Mouse (Mus musculus) forebrain, embryonic 12.5 days (tissue): ENCODE data around the gene Cdh4. TPM values are rescaled to one million over a fixed set of nuclear protein-coding genes. Genes with fewer than 3 reads are reported as not detected.

ENCODE experiments used
- ATAC-seq: fragments of 200-750 bp; cut with Nextera tagmentation; 2 replicates; pipeline ENCODE4 v1.8.0; 2017; ENCODE audit warnings: moderate TSS enrichment; ENCODE audit not compliant: low FRiP score
- H3K27ac ChIP-seq: fragments of 300-500 bp; sonication (generic); 2 replicates; pipeline ENCODE4 v1.5.1; 2016; ENCODE audit warnings: mild to moderate bottlenecking
- H3K27me3 ChIP-seq: fragments of 300-500 bp; sonication (generic); 2 replicates; pipeline ENCODE4 v1.6.1; 2016; ENCODE audit warnings: mild to moderate bottlenecking
- H3K36me3 ChIP-seq: fragments of 300-500 bp; sonication (generic); replicated peaks from 2 replicates; pipeline ENCODE4 v1.6.1; 2016; ENCODE audit warnings: mild to moderate bottlenecking
- H3K4me1 ChIP-seq: fragments of 300-500 bp; sonication (generic); 2 replicates; pipeline ENCODE4 v1.6.1; 2016
- H3K4me2 ChIP-seq: fragments of 300-500 bp; sonication (generic); 2 replicates; pipeline ENCODE4 v1.6.1; 2016; ENCODE audit warnings: mild to moderate bottlenecking, moderate library complexity
- H3K4me3 ChIP-seq: fragments of 300-500 bp; sonication (generic); replicated peaks from 2 replicates; pipeline ENCODE4 v1.5.1; 2016; ENCODE audit warnings: mild to moderate bottlenecking
- H3K9ac ChIP-seq: fragments of 300-500 bp; sonication (generic); 2 replicates; pipeline ENCODE4 v1.6.1; 2016; ENCODE audit warnings: mild to moderate bottlenecking
- H3K9me3 ChIP-seq: fragments of 300-500 bp; sonication (generic); 2 replicates; pipeline ENCODE4 v1.6.1; 2016
- WGBS: fragments of 180-500 bp; shearing (Covaris S2); methylation state at CpG from one replicate; pipeline ENCODE4 v1.1.7; 2016; 5-methylcytosine and 5-hydroxymethylcytosine counted together
- polyA plus RNA-seq: library from polyadenylated mRNA; unstranded; fragments of >200 nt; fragmentation: Nextera tagmentation; extraction: Ambion mirVana; gene quantifications from 2 replicates; pipeline ENCODE4 v1.2.1, GENCODE M21; 2016

Gene Cdh4
- polyA plus RNA-seq, 1 experiment from 2014 or later: 30.7 TPM

DNA sequence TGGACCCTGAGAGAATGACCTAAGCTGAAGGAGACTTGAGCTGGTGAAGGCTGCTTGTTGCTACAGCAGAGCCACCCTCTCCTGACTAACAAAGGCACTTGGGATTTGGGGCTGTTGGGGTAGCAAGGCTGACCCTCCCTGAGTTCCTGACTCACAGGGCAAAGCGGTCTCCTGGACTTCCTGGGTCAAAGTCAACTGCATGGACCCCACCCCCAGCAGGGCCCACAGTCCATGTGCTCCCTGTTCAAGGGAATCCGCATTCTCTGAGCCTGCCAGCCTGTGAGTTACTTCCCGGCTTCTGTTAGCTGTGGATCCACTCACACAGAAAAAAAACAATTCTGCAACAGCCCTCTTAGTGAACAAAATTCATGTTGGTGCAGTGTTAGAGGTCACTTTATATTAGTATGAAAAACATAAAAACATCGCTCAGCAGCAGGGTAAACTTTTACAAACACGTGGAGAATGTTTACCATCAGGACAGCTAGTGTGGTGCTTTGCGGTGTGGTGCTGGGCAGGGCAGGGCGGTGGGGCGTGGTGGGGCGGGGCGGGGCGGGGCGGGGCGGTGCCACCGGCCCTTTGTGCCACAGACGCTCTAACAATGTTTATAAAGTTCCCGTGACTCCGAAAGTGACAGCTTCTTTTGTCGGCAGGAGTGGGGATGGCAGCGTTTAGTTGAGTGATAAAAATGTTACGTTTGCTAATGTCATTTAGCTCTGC, 219.9 kb downstream of the Cdh4 start:
- WGBS: 6% methylated on average over 20 of the region's 20 CpGs

DNA sequence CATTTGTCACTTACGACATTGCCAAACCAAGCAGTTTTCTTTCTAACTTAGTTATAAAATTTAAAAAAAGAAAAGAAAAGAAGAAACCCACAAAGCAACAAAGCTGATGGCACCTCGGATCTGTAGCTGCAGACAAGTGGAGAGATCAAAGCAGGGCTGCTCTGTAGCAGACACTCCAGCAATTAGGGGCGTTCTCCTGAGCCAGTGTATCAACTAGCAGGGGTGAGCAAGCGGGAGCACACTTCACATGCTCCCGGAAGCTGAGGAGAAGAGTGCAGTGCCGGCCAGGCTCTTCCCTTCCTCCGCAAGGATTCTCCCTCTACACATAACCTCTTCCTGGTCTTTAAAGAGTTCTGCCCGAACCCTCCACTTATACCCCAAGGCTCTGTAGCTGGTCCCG, 220.5 kb downstream of the Cdh4 start:
- Histone ChIP-seq H3K27me3 (peaks cover 19% of the 10 kb centered on the region), H3K36me3 (no peaks in the 10 kb centered on the region), H3K27ac (no peak overlapping the region), H3K4me2 (peak overlapping the region; percentile 46), H3K4me3 (no peak overlapping the region), H3K9ac (no peak overlapping the region), H3K9me3 (no peaks in the 10 kb centered on the region), H3K4me1 (peaks cover 40% of the 10 kb centered on the region)
- WGBS: 14% methylated on average over 9 of the region's 9 CpGs
- ATAC-seq: 0 out of 2 replicates have a peak, but pooled peaks have one; percentile 57

More for the DNA sequence above, 219.9 kb downstream of the Cdh4 start:
- peaks cover 19% of the 10 kb centered on the region for H3K27me3 ChIP-seq
- H3K4me1 ChIP-seq: peaks cover 40% of the 10 kb centered on the region
- peak overlapping the region; percentile 46 for H3K4me2 ChIP-seq
- H3K9ac ChIP-seq: no peak overlapping the region
- 0 out of 2 replicates have a peak overlapping the region, but pooled peaks have one; percentile 15 for H3K4me3 ChIP-seq
- H3K27ac ChIP-seq: no peak overlapping the region
- ATAC-seq: no peak; the same call in 1 of the 2 replicates
- H3K9me3 ChIP-seq: no peaks in the 10 kb centered on the region
- no peaks in the 10 kb centered on the region for H3K36me3 ChIP-seq

DNA sequence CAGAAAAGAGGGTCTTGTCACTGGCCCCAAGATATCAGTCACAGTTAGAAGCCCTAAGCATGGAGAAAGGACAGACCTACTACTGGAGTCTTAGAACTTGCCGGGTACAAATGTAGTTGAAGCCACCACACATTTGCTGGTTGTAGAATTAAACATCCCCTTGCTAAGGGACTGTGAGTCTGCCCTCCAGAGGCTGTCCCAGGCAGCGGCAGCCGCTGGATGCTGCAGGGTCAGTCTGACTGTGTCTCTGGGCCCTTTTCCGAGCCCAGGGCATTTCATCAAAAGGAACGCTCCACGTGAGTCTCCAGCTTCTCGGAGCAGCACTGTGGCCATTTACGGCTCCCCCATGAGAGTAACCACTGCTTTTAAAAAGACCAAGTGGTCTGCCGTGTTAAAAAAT, 221.4 kb downstream of the Cdh4 start:
- no peak for ATAC-seq
- WGBS: 35% methylated on average over 9 of the region's 9 CpGs
- H3K27me3 ChIP-seq: peaks cover 19% of the 10 kb centered on the region
- H3K36me3 ChIP-seq: no peaks in the 10 kb centered on the region
- H3K4me2 ChIP-seq: no peak overlapping the region
- no peak overlapping the region for H3K4me3 ChIP-seq
- no peak overlapping the region for H3K27ac ChIP-seq
- peaks cover 43% of the 10 kb centered on the region for H3K4me1 ChIP-seq
- no peak overlapping the region for H3K9ac ChIP-seq
- no peaks in the 10 kb centered on the region for H3K9me3 ChIP-seq

GRCm38 (mm10) chr2:179664171-179664608, 222.0 kb downstream of the Cdh4 start:
- Histone ChIP-seq H3K36me3 (no peaks in the 10 kb centered on the region), H3K4me3 (no peak overlapping the region), H3K27ac (no peak overlapping the region), H3K4me2 (no peak overlapping the region), H3K9me3 (no peaks in the 10 kb centered on the region), H3K4me1 (peaks cover 49% of the 10 kb centered on the region), H3K27me3 (peaks cover 19% of the 10 kb centered on the region), H3K9ac (no peak overlapping the region)
- 82% methylated on average over 13 of the region's 13 CpGs for WGBS
- ATAC-seq: no peak

- Histone ChIP-seq H3K4me3 (no peak overlapping the region), H3K27me3 (peaks cover 5% of the 10 kb centered on the region; the same call in 1 of the 2 replicates), H3K4me2 (no peak overlapping the region), H3K27ac (0 out of 2 replicates have a peak overlapping the region, but pooled peaks have one; percentile 13), H3K36me3 (no peaks in the 10 kb centered on the region), H3K9ac (no peak overlapping the region), H3K9me3 (no peaks in the 10 kb centered on the region), H3K4me1 (peaks cover 28% of the 10 kb centered on the region)
- 26% methylated on average over 10 of the region's 10 CpGs for WGBS
- no peak for ATAC-seq
Observed at GRCm38 (mm10) chr2:179670689-179671088, 228.5 kb downstream of the Cdh4 start.

- Histone ChIP-seq H3K36me3 (no peaks in the 10 kb centered on the region), H3K27me3 (no peaks in the 10 kb centered on the region), H3K9me3 (no peaks in the 10 kb centered on the region), H3K9ac (no peak overlapping the region), H3K4me1 (no peaks in the 10 kb centered on the region), H3K27ac (no peak overlapping the region), H3K4me3 (no peak overlapping the region), H3K4me2 (no peak overlapping the region)
- WGBS: 80% methylated on average over 5 of the region's 5 CpGs
- no peak for ATAC-seq
Observed at GRCm38 (mm10) chr2:179679866-179680265, 237.6 kb downstream of the Cdh4 start.

DNA sequence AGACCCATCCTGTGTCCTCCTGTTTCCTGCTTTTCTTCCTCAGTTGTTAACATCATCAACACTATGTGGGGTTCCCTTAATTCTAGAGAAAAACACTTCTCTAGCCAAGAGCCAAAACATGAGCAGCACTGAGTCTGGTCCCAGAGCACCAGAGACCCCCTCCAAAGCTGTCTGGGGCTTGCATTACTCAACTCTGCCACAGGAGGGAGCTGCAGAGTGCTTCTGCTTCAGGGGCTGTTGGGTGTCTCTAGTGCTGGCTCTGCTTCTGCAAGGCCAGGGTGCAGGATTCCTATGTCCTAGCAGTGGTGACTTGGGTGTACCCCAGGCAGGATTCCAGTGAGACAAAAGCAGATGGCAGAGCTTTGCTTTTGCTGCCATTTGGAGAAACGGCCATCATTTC, 239.2 kb downstream of the Cdh4 start:
- no peak for ATAC-seq
- Histone ChIP-seq H3K4me1 (no peaks in the 10 kb centered on the region), H3K36me3 (no peaks in the 10 kb centered on the region), H3K4me3 (no peak overlapping the region), H3K9me3 (no peaks in the 10 kb centered on the region), H3K27me3 (no peaks in the 10 kb centered on the region), H3K27ac (no peak overlapping the region), H3K9ac (no peak overlapping the region), H3K4me2 (no peak overlapping the region)
- 90% methylated on average over 1 of the region's 1 CpGs for WGBS

DNA sequence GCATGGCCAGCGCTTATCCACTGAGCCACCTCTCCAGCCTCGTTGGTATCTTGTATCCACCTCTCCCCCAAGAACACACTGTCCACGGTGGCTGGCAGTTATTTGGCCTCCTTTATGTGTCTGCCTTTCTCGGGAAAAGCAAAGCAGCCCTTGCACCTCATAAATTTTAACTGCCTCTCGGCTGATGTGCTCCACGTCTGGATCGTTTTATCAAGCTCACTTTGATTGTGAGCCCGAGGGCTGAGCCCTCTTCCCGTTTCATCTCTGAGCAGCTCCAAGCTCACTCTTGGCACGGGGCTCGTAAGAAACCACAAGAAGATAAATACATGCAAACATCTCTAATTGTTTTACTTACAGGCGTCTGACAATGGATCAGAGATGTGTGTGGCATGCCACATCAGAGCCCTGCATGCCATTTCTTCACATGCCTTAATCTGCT, 245.0 kb downstream of the Cdh4 start:
- 55% methylated on average over 12 of the region's 12 CpGs for WGBS
- H3K4me2 ChIP-seq: no peak overlapping the region
- no peak overlapping the region for H3K9ac ChIP-seq
- H3K27ac ChIP-seq: no peak overlapping the region
- no peak overlapping the region for H3K4me3 ChIP-seq
- no peaks in the 10 kb centered on the region for H3K36me3 ChIP-seq
- no peak for ATAC-seq
- H3K4me1 ChIP-seq: peaks cover 24% of the 10 kb centered on the region
- no peaks in the 10 kb centered on the region for H3K27me3 ChIP-seq
- H3K9me3 ChIP-seq: no peaks in the 10 kb centered on the region

GRCm38 (mm10) chr2:179688976-179689375, 246.7 kb downstream of the Cdh4 start:
- H3K9me3 ChIP-seq: no peaks in the 10 kb centered on the region
- peaks cover 24% of the 10 kb centered on the region for H3K4me1 ChIP-seq
- no peaks in the 10 kb centered on the region for H3K36me3 ChIP-seq
- ATAC-seq: no peak
- H3K4me2 ChIP-seq: no peak overlapping the region
- no peak overlapping the region for H3K27ac ChIP-seq
- H3K27me3 ChIP-seq: no peaks in the 10 kb centered on the region
- 81% methylated on average over 5 of the region's 5 CpGs for WGBS
- no peak overlapping the region for H3K4me3 ChIP-seq
- H3K9ac ChIP-seq: no peak overlapping the region

GRCm38 (mm10) chr2:179689761-179690160, 247.5 kb downstream of the Cdh4 start:
- ATAC-seq: no peak
- Histone ChIP-seq H3K27me3 (no peaks in the 10 kb centered on the region), H3K9ac (no peak overlapping the region), H3K4me3 (no peak overlapping the region), H3K9me3 (no peaks in the 10 kb centered on the region), H3K4me2 (no peak overlapping the region), H3K4me1 (peaks cover 28% of the 10 kb centered on the region), H3K27ac (no peak overlapping the region), H3K36me3 (no peaks in the 10 kb centered on the region)
- WGBS: 86% methylated on average over 3 of the region's 3 CpGs

DNA sequence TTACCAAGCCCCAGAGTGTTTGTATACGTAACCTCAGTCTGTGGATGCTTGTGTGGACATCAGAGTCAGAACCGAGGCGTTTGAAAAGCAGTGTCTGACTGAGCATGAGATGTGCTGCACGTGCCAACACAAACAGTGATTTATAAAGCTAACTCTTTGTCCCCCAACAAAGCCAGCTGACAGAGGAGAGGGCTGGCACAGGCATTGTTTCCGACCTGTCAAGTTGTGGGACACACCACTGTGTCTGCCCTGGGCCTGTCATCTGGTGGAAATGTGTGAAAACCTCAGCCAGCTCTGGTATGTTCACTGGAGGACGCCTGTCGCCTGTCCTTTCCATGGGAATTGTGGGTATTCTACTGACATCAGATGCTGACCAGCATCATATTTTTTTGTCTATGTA, 248.3 kb downstream of the Cdh4 start:
- Histone ChIP-seq H3K27me3 (no peaks in the 10 kb centered on the region), H3K27ac (no peak overlapping the region), H3K4me1 (peaks cover 34% of the 10 kb centered on the region), H3K9ac (no peak overlapping the region), H3K36me3 (no peaks in the 10 kb centered on the region), H3K4me3 (no peak overlapping the region), H3K9me3 (no peaks in the 10 kb centered on the region), H3K4me2 (no peak overlapping the region)
- WGBS: 52% methylated on average over 7 of the region's 7 CpGs
- no peak for ATAC-seq

- no peak for ATAC-seq
- WGBS: 71% methylated on average over 9 of the region's 9 CpGs
- no peak overlapping the region for H3K4me3 ChIP-seq
- 0 out of 2 replicates have a peak overlapping the region, but pooled peaks have one; percentile 13 for H3K27ac ChIP-seq
- no peak overlapping the region for H3K9ac ChIP-seq
- H3K4me2 ChIP-seq: no peak overlapping the region
- no peaks in the 10 kb centered on the region for H3K27me3 ChIP-seq
- H3K9me3 ChIP-seq: no peaks in the 10 kb centered on the region
- H3K4me1 ChIP-seq: peaks cover 39% of the 10 kb centered on the region
- no peaks in the 10 kb centered on the region for H3K36me3 ChIP-seq
Observed at GRCm38 (mm10) chr2:179694936-179695335, 252.7 kb downstream of the Cdh4 start.

- H3K27ac ChIP-seq: 0 out of 2 replicates have a peak overlapping the region, but pooled peaks have one; percentile 4
- no peak overlapping the region for H3K4me2 ChIP-seq
- ATAC-seq: no peak
- no peaks in the 10 kb centered on the region for H3K36me3 ChIP-seq
- peaks cover 30% of the 10 kb centered on the region for H3K4me1 ChIP-seq
- H3K9ac ChIP-seq: no peak overlapping the region
- H3K4me3 ChIP-seq: no peak overlapping the region
- H3K27me3 ChIP-seq: no peaks in the 10 kb centered on the region
- WGBS: 73% methylated on average over 8 of the region's 8 CpGs
- no peaks in the 10 kb centered on the region for H3K9me3 ChIP-seq
Observed at GRCm38 (mm10) chr2:179697601-179698000, 255.4 kb downstream of the Cdh4 start.
